Mouse (Mus musculus) common myeloid progenitor, adult 5-6 weeks (primary cell): ENCODE results near the gene Zfp128. TPM values are rescaled to one million over a fixed set of nuclear protein-coding genes. Genes with fewer than 3 reads are reported as not detected.
"Not testable (repeated sequence)": the region's sequence is repeated elsewhere in the genome, so short reads cannot be mapped to it uniquely, and the experiment has no call there.

Experiments
- ATAC-seq: replicated peaks from 2 replicates; pipeline ENCODE4 v1.8.0; 2016; ENCODE audit warnings: low read depth, mild to moderate bottlenecking, moderate TSS enrichment, inconsistent platforms; ENCODE audit not compliant: poor library complexity, severe bottlenecking
- total RNA-seq: library from RNA; stranded (forward); fragments of 200-1000, 187-1606 nt; gene quantifications from 2 replicates; pipeline ENCODE4 v1.2.3, GENCODE M21; 2017

The Zfp128 gene
- total RNA-seq, 1 experiment from 2014 or later = 2.8 TPM

DNA sequence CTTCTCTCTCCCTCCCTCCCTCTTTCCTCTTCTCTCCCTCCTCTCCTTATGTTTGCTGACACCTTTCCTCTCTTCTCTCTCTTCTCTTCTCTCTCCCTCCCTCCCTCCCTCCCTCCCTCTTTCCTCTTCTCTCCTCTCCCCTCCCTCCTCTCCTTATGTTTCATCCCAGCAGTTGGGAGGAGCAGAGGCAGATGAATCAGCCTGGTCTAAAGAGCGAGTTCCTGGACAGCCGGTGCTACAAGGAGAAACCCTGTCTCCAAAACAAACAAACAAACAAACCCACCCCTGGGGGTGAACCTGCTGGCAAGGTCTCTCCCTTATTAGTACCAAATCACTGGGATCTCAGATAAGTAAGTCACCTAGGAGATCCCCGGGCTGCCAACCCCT, 40.3 kb downstream of the Zfp128 start:
- ATAC-seq = no peak

- ATAC-seq = peak; percentile 89
These were observed 40.9 kb downstream of the Zfp128 start, which contains the start of gene Rps5 for GRCm38 (mm10) chr7:12921705-12922465. Rps5 (plus strand) TSS chr7:12922290.

DNA sequence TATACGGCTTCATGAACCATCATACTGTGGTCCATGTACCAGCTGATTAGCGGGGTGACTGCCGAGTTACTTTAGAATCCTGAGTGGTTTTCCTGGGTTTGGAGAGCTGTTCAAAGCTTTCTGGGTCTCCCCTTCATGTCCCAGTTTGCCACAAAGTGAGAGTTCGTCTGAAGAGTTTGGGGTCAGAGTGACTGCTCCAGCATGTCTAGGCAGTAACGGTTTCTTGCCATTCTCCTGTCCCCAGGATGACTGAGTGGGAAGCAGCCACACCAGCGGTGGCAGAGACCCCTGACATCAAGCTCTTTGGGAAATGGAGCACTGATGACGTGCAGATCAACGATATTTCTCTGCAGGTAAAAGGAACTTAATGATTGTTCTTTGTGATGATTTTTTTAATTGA, 41.8 kb downstream of the Zfp128 start:
- no peak for ATAC-seq

DNA sequence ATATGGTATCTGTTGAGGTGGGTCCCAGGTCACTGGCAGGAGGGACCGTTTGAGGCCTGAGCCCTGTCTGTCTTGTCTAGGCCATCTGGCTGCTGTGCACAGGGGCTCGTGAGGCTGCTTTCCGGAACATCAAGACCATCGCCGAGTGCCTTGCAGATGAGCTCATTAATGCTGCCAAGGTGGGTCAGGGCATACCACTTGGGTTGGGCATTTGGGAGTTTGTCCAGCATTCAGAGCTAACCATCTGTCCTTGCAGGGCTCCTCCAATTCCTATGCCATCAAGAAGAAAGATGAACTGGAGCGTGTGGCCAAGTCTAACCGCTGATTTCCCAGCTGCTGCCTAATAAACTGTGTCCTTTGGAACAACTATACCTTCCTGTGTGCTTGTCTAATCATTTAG, 45.3 kb downstream of the Zfp128 start:
- ATAC-seq = no peak

- ATAC-seq = no peak
These were observed 46.3 kb downstream of the Zfp128 start, which contains the start of gene Rnf225 for GRCm38 (mm10) chr7:12927191-12927680. Rnf225 (plus strand) TSS chr7:12927416.

GRCm38 (mm10) chr7:12927693-12928589, 47.0 kb downstream of the Zfp128 start:
- ATAC-seq = peak; percentile 50

DNA sequence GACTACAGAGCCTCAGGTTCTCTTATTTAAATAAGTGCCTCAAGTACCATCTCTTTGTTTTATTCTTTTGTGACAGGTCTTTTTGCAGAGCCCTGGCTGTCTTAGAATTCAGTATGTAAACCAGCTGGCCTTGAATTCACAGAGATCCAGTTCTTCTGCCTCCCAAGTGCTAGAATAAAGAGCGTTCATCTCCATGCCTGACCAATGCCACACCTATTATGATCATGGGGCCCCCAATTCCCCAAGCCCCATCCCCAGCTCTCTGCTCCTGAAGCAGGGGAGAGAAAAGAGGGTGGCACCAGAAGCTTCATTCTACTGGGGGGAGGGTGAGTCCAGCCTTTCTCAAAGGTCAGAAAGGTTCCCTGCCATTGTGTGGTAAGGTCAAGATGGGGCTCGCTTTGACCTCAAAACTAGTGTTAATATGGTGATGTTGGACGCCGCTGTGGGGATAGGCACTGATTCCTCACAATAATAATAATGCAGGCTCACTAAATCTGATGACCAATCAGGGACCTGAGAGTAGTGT, 52.7 kb downstream of the Zfp128 start:
- ATAC-seq = no peak

DNA sequence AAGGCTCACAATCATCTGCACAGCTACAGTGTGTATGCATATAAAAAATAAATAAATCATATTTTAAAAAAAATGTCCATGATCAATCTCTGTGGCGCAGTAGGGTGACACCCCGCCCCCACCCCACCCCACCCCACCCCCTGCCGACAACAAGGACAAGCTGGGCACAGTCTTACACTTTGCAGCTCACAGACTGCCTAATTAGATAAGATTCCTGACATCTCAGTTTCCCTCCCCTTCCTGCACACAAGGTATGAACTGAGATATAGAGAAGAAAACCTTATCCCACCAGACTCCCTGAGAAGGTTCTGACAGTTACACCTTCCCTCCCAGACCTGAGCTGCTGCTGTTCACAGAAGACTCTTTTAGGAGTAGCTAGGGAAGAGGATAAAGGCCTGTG, 53.8 kb downstream of the Zfp128 start:
- ATAC-seq = no peak

DNA sequence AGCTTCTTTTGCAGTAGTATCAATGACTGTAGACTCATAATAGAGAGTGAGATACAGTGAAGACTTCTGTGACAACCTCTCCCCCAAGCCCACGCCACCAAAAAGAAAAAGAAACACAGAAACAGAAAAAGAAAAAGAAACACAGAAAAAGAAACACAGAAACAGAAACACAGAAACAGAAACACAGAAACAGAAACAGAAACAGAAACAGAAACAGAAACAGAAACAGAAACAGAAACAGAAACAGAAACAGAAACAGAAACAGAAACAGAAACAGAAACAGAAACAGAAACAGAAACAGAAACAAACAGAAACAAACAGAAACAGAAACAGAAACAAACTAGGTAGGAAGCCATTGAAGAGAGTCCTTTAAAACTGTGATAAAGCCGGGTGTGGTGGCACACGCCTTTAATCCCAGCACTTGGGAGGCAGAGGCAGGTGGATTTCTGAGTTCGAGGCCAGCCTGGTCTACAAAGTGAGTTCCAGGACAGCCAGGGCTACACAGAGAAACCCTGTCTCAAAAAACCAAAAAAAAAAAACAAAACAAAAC, 56.4 kb downstream of the Zfp128 start:
- not testable (repeated sequence) for ATAC-seq

- ATAC-seq = no peak
These were observed 59.6 kb downstream of the Zfp128 start for GRCm38 (mm10) chr7:12940599-12940998.

Other genes with a start within 250 kb of the Zfp128 start
- gene Vmn2r54, start 240.9 kb upstream of the Zfp128 start, total RNA-seq = not detected in 2 replicates
- not detected in 2 replicates for gene Vmn2r55, start 196.2 kb upstream of the Zfp128 start, total RNA-seq
- gene Vmn2r56, start 146.2 kb upstream of the Zfp128 start, total RNA-seq = not detected in 2 replicates
- 2.7 and 5.7 TPM in 2 replicates for gene Zscan18, start 77.5 kb upstream of the Zfp128 start, total RNA-seq
- gene Zfp329, start 62.3 kb upstream of the Zfp128 start, total RNA-seq = 9.8 and 11.9 TPM in 2 replicates
- 25.2 and 44.3 TPM in 2 replicates for gene Zfp110, start 46.4 kb upstream of the Zfp128 start, total RNA-seq
- gene Zscan22, start 16.6 kb downstream of the Zfp128 start, total RNA-seq = 5.8 and 9.8 TPM in 2 replicates
- gene Rps5, start 41.1 kb downstream of the Zfp128 start, total RNA-seq = 1,289 and 2,367 TPM in 2 replicates
- gene Rnf225, start 46.2 kb downstream of the Zfp128 start, total RNA-seq = 0.24 and 0.55 TPM in 2 replicates
- 6.7 and 8.0 TPM in 2 replicates for gene Zfp324, start 84.7 kb downstream of the Zfp128 start, total RNA-seq
- gene Zfp446, start 96.7 kb downstream of the Zfp128 start, total RNA-seq = 3.7 and 3.8 TPM in 2 replicates
- gene Slc27a5, start 117.0 kb downstream of the Zfp128 start, total RNA-seq = not detected in 2 replicates
- gene Trim28, start 117.9 kb downstream of the Zfp128 start, total RNA-seq = 481 and 549 TPM in 2 replicates
- gene Zbtb45, start 128.9 kb downstream of the Zfp128 start, total RNA-seq = 9.7 and 9.8 TPM in 2 replicates
- 147 and 158 TPM in 2 replicates for gene Chmp2a, start 153.6 kb downstream of the Zfp128 start, total RNA-seq
- gene Ube2m, start 157.1 kb downstream of the Zfp128 start, total RNA-seq = 97.7 and 99.2 TPM in 2 replicates
- gene Mzf1, start 173.6 kb downstream of the Zfp128 start, total RNA-seq = 0.87 and 1.3 TPM in 2 replicates
- gene Vmn1r85, start 214.0 kb downstream of the Zfp128 start, total RNA-seq = not detected in 2 replicates
- not detected in 2 replicates for gene Vmn1r86, start 238.7 kb downstream of the Zfp128 start, total RNA-seq